Mouse (Mus musculus): ENCODE results near the gene Rps6kc1.

- TF ChIP-seq CTCF (IDR thresholded peaks at IDR 0.05; ENCODE audit: low read depth) (no peak), EP300 (IDR thresholded peaks at IDR 0.05; ENCODE audit: low read depth) (no peak)
These were observed 133.9 kb downstream of the Rps6kc1 start for GRCm38 (mm10) chr1:190777660-190778059.
